Mouse (Mus musculus): ENCODE measurements at regions not wholly inside any gene's neighbourhood (a gene's known extent, or its start where the extent isn't known, plus 50 kb on each side); places are given as distances from the start of the nearest gene placed in this dataset.
A peak's percentile ranks its signal among the peaks of the same experiment; 100 is the strongest.

GRCm38 (mm10) chr12:54326571-54326970 is 122.9 kb upstream of the Egln3 start:
- no peak for DNase-seq (ENCODE audit: low read depth in 2 of 2, low spot score in 2 of 2)

GRCm38 (mm10) chr12:54320533-54320932 is 116.9 kb upstream of the Egln3 start:
- DNase-seq (ENCODE audit: low read depth in 2 of 2, low spot score in 2 of 2) = no peak

- DNase-seq (ENCODE audit: low read depth in 2 of 2, low spot score in 2 of 2) = no peak
Observed at GRCm38 (mm10) chr12:54316980-54317471, 113.4 kb upstream of the Egln3 start.

GRCm38 (mm10) chr12:54316066-54316567 is 112.5 kb upstream of the Egln3 start:
- no peak for DNase-seq (ENCODE audit: low read depth in 2 of 2, low spot score in 2 of 2)

GRCm38 (mm10) chr12:54314153-54314552 is 110.5 kb upstream of the Egln3 start:
- DNase-seq (ENCODE audit: low read depth in 2 of 2, low spot score in 2 of 2) = no peak

GRCm38 (mm10) chr12:54313211-54313845 is 109.7 kb upstream of the Egln3 start:
- peak in 1 of 2 experiments; percentile 11 for DNase-seq (ENCODE audit: low read depth in 2 of 2, low spot score in 2 of 2)

GRCm38 (mm10) chr12:54312522-54313210 is 109.0 kb upstream of the Egln3 start:
- no peak for DNase-seq (ENCODE audit: low read depth in 2 of 2, low spot score in 2 of 2)

- DNase-seq (ENCODE audit: low read depth in 2 of 2, low spot score in 2 of 2) = no peak
Observed at GRCm38 (mm10) chr12:54311896-54312521, 108.3 kb upstream of the Egln3 start.

- DNase-seq (ENCODE audit: low read depth in 2 of 2, low spot score in 2 of 2) = no peak
Observed at GRCm38 (mm10) chr12:54309874-54310273, 106.2 kb upstream of the Egln3 start.

- no peak for DNase-seq (ENCODE audit: low read depth in 2 of 2, low spot score in 2 of 2)
Observed at GRCm38 (mm10) chr12:54309219-54309618, 105.6 kb upstream of the Egln3 start.

GRCm38 (mm10) chr12:54305135-54305630 is 101.5 kb upstream of the Egln3 start:
- DNase-seq (ENCODE audit: low read depth in 2 of 2, low spot score in 2 of 2) = no peak

GRCm38 (mm10) chr12:54303746-54304145 is 100.1 kb upstream of the Egln3 start:
- no peak for DNase-seq (ENCODE audit: low read depth in 2 of 2, low spot score in 2 of 2)

- DNase-seq (ENCODE audit: low read depth in 2 of 2, low spot score in 2 of 2) = no peak
Observed at GRCm38 (mm10) chr12:54299506-54299905, 95.8 kb upstream of the Egln3 start.

GRCm38 (mm10) chr12:54293248-54293647 is 89.6 kb upstream of the Egln3 start:
- DNase-seq (ENCODE audit: low read depth in 2 of 2, low spot score in 2 of 2) = peak in 1 of 2 experiments; percentile 5

- no peak for DNase-seq (ENCODE audit: low read depth in 2 of 2, low spot score in 2 of 2)
Observed at GRCm38 (mm10) chr12:54290311-54290710, 86.7 kb upstream of the Egln3 start.

GRCm38 (mm10) chr12:54288747-54289146 is 85.1 kb upstream of the Egln3 start:
- DNase-seq (ENCODE audit: low read depth in 2 of 2, low spot score in 2 of 2) = no peak

- DNase-seq (ENCODE audit: low read depth in 2 of 2, low spot score in 2 of 2) = no peak
Observed at GRCm38 (mm10) chr12:54288041-54288502, 84.4 kb upstream of the Egln3 start.

- no peak for DNase-seq (ENCODE audit: low read depth in 2 of 2, low spot score in 2 of 2)
Observed at GRCm38 (mm10) chr12:54286911-54287819, 83.5 kb upstream of the Egln3 start.

GRCm38 (mm10) chr12:54283646-54284045 is 80.0 kb upstream of the Egln3 start:
- no peak for DNase-seq (ENCODE audit: low read depth in 2 of 2, low spot score in 2 of 2)

- no peak for DNase-seq (ENCODE audit: low read depth in 2 of 2, low spot score in 2 of 2)
Observed at GRCm38 (mm10) chr12:54283011-54283410, 79.4 kb upstream of the Egln3 start.

All from CD8-positive naive resting alpha-beta T cell, adult 2 months (primary cell).